Mouse (Mus musculus) ES-E14 (cell line): ENCODE results near the gene Raver1.

ENCODE experiments used
- CHD2 ChIP-seq: IDR thresholded peaks from 2 replicates; pipeline ENCODE4 v1.6.1; 2014; ENCODE audit warnings: mild to moderate bottlenecking, low read depth, low read length, inconsistent platforms
- HCFC1 ChIP-seq: IDR thresholded peaks from 2 replicates; pipeline ENCODE4 v1.6.1; 2012; ENCODE audit warnings: low read length, inconsistent platforms, borderline replicate concordance; ENCODE audit not compliant: insufficient read depth
- ZC3H11A ChIP-seq: IDR thresholded peaks from 2 replicates; pipeline ENCODE4 v1.6.1; 2012; ENCODE audit warnings: low read depth, mild to moderate bottlenecking, inconsistent platforms, low read length, borderline replicate concordance
- ZNF384 ChIP-seq: IDR thresholded peaks from 2 replicates; pipeline ENCODE4 v1.6.1; 2012; ENCODE audit warnings: low read depth, low read length, inconsistent platforms

GRCm38 (mm10) chr9:21090537-21090936 lies 1.3 kb downstream of the Raver1 start:
- TF ChIP-seq CHD2 = no peak
- no peak for TF ChIP-seq ZC3H11A
- TF ChIP-seq HCFC1 = no peak
- TF ChIP-seq ZNF384 = no peak
